Mouse (Mus musculus): ENCODE data around the gene St6gal1.

GRCm38 (mm10) chr16:23328201-23328600, 103.7 kb downstream of the St6gal1 start:
- TF ChIP-seq CTCF (IDR thresholded peaks at IDR 0.05; ENCODE audit: low read depth): no peak
- no peak for TF ChIP-seq EP300 (optimal IDR thresholded peaks at IDR 0.05)

Data from stomach, postnatal 0 days (tissue).